Mouse (Mus musculus): ENCODE data around the gene Tgm2.

The Tgm2 gene

DNA sequence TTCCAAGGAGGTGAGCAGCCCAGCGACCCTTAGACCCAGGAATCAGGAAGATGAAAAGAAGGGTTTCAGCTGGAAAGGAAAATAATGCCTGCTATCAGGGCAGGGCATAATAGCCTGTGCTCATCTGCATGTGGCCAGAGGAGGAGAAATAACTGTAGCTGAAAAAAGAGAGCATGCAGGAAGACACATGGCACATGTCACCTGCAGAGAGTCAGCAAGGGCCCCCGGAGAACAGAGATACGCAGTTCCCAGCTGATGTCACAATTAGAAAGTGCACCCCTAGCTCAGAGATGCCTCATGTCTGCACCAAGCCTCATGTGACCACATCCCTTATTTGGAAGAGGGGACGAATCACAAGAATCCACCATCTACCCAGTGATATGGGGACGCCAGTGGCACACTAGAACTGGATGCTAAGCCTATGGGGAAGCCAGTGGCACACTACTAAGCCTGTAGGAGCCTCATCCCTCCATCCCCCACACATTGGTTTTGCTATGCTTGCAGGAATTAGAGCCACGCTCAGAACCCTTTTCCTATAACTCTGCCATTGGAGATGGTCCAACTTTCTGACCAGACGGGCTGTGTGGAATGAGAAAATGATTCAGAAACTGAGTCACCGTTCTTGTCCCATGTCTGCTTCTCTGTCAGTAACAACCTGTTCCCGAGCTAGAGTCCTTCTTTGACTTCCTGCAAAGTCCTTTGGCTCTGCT lies 21.4 kb upstream of the Tgm2 start:
- no peak for DNase-seq (ENCODE audit: low spot score in 2 of 2)

DNA sequence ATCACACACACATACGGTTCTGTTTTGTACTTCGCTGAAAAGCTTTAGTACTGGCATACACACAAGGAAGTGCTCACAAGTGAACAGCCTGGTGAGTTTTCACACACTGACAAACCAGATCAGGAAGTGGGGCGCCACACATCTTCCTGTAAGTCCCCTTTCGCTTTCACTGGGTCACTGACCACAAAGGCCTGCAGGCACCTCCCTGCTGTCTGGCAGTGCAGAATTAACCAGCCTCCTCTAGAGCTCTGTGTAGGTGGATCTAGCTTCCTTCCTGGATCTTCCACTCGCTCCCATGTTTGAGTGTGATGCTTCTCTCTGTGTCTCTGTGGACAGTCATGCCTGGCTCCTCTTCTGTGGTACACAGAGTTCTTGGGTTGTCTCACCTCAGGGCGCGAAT lies 20.4 kb upstream of the Tgm2 start:
- DNase-seq (ENCODE audit: low spot score in 2 of 2) = no peak

DNA sequence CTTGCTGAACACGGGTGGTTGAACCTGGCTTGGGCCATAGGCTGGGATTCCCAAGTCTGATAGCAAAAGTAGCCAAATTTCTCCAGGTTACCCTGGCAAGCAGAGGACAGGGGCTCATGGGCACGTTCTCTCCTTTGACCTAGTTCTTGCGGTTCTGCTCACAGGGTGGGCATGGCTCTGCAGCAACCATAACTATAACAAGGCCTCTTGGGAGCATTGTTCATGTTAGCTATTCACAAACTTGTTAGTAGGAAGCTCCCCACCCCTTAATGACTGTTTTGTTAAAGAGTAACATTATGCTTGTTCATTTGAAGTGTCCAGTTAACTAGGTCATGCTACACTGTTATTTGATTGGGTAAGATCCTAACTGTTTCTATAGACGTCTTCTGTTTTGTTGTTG lies 19.5 kb upstream of the Tgm2 start:
- no peak for DNase-seq (ENCODE audit: low spot score in 2 of 2)

DNA sequence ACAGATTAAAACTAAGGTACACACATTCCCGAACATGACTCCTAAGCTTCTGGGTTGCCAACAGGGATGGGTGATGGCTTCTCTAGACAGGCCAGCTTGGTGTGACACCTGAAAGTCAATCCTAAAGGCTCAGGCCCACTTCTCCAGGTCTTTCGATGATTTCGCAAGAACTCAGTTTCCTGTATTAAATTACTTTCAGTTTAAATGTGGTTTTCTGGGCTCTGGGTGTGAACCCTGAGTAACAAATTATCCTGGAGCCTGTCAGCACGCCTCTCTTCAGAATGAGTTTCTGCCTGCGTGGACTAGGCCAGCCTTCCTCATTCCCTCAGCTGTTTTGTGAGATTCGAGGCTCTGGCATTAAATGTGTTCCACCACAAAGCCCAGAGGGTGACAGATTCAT lies 16.8 kb upstream of the Tgm2 start:
- no peak for DNase-seq (ENCODE audit: low spot score in 2 of 2)

DNA sequence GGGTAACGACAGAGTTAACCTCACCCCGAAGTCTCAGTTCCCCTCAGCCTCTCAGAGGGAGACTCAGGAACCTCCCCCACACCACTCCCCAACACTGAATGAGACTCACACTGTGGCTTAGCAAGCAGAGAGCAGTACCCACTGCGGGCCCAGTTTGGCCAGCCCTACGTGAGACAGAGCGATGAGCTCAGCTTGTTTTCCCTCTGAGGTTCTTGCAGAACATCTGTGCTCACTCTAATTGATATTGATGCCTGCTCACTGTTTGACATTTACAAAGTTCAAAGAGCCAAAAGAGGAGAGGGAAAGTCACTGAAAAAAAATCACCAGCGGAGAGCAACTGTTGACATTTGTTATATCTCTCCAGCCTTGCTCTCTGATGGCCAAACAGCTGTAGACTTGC lies 15.5 kb upstream of the Tgm2 start:
- DNase-seq (ENCODE audit: low spot score in 2 of 2) = no peak

DNA sequence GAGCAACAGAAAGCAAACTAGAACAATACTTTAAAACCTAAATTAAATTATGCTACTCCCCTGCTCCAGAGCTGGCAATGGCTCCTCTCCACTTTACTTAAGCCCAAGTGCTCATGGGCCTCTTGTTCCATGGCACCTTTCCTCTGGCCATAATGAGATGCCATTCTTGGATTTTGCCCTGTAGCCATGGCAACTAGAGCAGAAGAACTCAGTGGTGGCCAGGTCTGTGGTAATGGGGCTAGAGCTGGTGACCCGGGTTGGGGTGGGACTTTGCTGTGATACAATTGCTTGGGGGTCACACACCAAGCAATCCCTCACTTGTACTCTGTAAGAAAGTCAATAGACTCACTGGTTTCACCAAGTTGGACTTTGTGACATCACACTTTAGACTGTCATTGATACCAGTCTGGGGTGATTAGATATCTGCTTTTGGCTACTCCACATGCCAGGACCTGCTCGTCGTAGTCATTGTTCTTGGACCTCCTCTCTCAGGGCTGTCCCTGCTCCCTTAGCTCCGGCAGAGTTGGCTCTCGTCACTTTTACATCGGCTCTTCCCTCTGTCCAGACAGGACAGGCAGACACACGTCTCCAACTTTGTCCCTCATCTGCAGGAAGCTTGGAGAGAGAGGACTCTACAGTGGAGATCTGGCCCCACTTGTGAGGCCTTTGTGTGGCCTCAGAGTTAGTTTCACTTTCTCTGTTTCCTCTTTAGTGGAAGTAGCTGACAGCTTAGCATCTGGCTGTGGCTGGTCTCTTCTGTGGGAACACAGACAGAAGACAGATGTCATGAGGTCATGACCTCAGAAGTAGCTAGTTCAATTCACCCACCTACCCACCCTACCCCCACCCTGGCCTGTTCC lies 13.4 kb upstream of the Tgm2 start:
- no peak for DNase-seq (ENCODE audit: low spot score in 2 of 2)

DNA sequence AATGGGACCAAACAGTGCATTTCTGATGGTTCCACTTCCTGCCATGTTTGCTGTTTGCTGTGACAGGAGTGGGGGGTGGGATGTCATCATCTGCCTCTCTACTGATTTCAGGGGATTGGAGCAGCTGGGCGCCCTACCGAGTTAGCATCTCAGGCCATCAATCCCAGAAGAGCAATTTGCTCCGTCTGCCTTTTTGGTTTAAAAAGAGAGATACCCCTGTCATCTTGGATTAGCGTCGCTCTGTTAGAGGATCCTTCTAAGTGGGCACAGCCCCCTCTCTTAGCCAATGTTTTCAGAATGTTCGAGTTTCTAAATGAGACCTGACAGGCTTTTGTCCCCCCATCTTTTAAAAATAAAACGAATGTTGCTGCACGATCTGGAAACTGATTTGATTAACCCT lies 11.4 kb upstream of the Tgm2 start:
- no peak for DNase-seq (ENCODE audit: low spot score in 2 of 2)

DNA sequence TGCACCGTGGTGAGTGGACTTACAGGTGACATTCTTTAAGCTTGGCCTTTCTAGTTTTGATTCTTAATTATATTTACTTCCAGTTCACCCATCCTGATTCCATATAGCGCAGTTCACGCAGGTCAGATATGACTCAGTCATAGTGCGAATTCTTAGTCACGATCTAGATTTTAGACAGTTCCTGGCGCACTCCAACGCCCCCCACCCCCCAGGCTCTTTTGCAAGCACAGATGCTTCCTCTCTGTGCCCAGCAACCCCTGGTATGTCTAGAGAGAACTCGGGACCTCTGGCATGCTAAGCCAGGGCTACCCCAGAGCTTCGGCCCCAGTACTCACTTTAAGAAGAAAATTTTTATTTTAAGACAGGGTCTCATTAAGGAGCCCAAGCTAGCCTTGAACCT lies 10.3 kb upstream of the Tgm2 start:
- no peak for DNase-seq (ENCODE audit: low spot score in 2 of 2)

DNA sequence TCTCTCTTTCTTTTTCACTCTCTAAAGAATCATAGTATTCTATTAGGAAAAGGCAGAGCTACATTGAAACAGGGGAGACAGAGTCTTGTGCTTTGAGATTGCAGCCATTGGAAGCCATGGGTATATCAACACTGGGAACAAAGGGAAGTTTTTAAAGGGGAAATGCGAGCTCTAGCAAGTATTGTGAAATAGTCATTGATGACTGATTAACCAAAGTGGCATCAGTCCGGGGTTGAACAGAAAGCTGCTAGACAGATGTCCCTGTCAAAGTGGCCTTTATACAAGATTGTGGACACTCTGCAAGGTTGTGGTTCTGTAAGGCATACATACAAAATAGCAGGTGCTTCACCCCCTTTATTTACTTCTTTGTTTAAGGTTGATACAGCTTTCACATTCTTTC lies 9.4 kb upstream of the Tgm2 start:
- no peak for DNase-seq (ENCODE audit: low spot score in 2 of 2)

DNA sequence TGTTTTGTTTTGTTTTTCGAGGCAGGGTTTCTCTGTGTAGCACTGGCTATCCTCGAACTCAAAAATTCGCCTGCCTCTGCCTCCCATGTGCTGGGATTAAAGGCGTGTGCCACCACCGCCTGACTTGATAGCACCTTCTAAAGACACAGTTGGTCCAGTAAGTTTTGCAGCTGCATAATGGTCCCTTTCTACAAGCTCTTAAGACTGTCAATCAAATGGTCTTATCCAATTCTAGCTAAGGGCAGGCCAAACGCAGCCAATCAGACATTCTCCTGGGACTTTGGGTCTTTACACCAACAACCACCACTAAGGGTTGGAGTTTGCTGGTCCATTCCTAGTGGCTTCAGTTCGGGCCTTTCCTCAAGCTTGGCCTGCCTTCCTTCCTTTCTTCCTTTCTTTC lies 8.9 kb upstream of the Tgm2 start:
- no peak for DNase-seq (ENCODE audit: low spot score in 2 of 2)

DNA sequence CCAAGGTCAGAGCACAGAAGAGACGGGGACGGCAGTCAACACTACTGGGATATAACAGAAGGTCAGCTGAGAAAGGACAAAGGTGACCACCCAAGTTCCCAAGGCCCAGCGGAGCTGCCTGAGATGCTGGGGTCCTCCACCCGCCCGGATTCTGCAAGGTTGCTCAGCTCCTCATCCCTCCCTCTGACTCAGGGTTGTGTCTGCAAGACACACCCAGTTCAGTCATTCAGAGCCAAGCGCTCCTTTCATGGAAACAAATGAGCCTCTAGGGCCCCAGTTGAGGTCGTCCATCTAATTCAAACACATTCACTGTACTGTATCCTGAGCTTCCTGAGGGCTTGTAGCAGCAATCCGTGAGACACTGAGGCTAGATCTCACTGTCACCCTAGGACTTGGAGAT lies 8.4 kb upstream of the Tgm2 start:
- DNase-seq (ENCODE audit: low spot score in 2 of 2) = no peak

DNA sequence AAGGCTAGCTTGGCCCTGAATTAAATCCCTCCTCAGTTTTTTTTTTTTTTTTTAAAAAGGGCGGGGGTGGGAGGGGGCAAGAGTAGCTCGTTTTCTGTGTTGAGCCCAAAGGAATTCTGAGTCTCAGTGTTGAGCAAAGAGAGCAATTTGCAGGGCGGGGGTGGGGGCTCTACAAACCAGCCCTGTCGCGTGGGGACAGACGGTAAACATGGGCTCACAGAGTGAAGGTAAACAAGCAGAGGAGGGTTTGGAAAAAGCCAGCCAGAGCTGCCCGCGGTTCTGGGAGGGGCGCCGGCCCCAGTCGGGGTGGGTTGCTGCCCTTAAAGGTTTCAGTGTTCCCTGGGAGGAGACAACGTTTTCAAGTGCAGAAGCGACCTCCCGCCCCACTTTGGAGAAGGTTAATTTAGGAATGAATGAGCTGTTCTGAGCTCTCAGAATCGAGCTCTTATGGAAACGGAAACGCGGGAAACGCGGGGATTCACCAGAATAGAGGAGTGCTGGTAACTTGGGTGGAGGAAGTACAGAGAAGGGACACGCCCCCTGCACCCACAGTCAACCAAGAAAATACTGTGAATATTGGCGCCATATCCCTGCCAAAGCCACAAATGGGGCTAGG lies 7.6 kb upstream of the Tgm2 start:
- no peak for DNase-seq (ENCODE audit: low spot score in 2 of 2)

DNA sequence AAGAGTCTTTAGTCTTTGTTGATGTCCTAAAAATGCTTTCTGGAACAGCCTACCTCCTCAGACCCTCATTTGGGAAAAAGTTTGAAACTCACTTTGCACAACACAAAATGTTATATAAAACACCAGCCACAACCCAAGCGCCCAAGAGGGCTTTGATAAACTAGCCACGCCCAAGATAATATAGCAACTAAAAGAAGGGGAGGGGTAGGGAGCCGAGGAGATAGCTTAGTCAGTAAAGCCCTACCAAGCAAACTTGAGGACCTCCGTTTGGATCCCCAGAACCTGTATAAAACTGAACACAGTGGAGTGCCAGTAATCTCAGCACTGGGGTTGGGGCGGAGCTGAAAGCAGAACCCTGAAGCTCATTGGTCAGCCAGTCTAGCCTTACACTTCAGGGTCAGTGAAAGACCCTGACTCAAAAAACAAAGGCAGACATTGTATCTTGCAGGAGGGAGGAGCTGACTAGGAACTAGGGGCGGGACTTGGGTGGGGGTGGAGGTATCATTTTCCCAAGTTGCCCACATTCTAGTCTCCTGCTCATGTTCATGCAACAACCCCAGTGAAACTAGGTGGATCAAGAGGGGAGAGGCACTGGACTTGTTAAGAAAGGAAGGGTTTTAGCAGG lies 6.6 kb upstream of the Tgm2 start:
- no peak for DNase-seq (ENCODE audit: low spot score in 2 of 2)

DNA sequence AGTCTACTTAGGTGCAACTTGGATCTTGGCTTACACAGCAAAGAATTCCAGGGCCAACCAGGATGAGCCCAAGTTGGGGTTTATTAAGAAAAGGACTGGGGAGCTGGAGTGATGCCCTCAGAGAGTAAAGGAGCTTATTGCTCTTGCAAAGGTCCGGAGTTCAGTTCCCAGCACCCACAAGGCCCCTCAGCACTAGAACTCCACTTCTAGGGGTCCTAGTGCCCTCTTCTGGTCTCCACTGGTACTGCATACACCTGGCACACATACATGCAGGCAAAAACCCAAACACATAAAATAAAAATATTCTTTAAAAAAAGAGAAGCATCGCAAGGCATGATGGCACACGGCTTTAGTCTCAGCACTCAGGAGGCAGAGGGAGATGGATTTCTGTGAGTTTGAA lies 4.8 kb upstream of the Tgm2 start:
- no peak for DNase-seq (ENCODE audit: low spot score in 2 of 2)

DNA sequence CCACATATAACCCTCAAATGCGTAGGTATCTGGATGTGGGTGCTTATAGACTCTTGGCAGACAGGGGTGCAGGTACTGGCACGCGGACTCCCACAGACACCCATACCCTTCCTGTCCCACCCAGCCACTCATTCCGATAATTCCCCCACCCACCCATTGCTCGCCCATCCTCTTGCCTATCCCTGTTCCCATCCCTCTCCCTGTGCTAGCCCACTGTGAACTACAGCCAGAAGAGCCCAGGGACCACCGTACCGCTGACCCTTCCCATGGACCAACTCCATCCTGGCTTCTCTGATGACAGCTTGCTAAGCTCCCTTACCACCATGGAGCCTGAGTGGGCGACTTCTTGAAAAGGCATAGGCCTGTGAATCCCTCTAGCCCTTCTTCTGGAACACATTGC lies 735 bp upstream of the Tgm2 start:
- no peak for DNase-seq (ENCODE audit: low spot score in 2 of 2)

DNA sequence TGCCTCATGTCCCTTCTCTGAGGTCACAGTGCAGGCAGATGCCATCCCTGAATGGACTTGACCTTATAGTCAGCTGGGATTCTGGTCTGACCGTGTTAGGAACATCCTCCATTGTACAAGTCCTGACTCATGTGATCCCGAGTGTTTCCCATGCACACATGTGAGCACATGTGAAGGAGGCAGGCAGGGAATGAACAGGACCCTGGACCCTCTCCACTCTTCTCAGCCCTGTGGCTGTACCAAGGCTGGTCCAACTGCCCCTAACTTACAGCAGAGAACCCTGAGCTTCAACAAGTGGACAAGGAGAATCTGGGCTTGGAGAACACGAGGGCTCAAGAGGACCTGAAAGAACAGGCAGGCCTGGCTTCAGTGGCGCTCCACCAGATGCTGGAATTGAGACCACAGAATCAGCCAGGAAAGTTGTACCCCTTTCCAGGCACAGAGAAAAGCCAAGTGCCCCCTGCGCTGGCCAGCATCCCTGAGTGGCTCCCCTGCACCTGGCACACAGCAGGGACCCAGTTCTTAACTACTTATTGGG lies 639 bp downstream of the Tgm2 start:
- DNase-seq (ENCODE audit: low spot score in 2 of 2) = no peak

DNA sequence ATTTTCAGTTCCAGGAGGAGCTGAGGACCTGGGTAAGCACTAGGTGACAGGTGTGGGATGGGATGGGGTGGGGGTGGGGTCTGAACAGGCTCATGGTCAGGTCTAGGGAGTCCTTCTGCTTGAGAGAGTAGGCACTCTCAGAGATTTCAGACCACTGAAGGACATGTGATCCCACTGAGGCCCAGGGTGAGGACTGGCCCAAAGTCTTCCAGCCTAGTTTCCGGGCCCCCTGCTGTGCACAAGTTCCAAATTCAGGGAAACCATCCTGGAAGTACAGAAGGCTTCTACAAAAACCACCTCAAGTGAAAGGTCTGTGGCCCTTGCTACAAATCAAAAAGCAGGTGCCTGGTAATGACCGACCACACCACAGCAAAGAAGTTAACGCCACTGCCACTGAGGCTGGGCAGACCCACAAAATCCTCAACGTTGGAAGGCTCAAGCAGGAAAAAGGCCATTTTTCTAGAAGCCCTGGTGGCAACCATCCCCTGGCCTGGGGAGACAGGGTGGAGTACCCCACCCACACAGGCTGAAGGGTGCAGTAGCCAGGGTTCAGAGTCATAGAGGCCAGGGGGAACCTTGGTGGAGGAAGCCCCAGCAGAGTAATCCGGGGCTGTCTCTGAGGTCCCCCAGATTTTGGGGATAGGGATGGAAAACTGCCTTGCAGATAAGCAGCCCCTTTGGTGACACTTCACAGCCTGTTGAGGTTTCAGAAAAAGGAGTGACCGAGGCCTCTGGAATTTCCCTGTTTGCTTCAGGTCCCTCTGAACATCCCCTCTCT lies 1.3 kb downstream of the Tgm2 start:
- no peak for DNase-seq (ENCODE audit: low spot score in 2 of 2)

DNA sequence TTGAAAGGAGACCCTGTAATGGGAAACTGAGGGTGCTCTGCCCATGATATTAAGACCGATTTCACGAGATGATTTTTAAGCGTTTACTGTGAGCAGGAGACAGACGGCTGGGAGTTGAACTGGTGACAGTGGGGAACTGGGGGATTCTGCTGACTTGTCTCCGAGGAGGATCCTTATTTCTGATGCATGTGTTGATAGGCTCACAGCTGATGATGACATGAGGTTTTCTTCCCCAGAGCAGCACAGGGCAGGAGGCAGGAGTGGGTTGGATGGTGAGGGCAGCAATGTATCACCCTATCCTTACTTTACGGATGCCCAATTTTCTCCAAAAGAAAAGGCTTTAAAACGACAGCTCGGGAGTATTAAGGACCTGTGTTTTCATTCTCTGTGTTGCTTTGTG lies 2.0 kb downstream of the Tgm2 start:
- DNase-seq (ENCODE audit: low spot score in 2 of 2) = no peak

DNA sequence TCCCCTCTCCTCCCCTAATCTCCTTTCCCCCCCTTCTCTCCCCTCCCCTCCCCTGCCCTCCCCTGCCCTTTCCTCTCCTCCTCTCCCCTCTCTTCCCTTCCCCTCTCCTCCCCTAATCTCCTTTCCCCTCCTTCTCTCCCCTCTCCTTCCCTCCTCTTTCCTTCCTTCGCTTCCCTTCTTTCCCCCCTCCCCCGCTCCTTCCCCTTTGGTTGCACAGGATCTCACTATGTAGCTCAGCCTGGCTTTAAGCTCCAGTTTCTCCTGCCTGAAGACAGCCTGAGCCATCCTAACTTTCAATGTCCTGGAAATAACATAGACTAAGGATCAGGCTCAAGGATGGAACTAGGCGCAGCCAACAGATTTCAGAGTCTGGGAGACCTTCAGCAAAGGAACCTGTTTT lies 2.4 kb downstream of the Tgm2 start:
- no peak for DNase-seq (ENCODE audit: low spot score in 2 of 2)

DNA sequence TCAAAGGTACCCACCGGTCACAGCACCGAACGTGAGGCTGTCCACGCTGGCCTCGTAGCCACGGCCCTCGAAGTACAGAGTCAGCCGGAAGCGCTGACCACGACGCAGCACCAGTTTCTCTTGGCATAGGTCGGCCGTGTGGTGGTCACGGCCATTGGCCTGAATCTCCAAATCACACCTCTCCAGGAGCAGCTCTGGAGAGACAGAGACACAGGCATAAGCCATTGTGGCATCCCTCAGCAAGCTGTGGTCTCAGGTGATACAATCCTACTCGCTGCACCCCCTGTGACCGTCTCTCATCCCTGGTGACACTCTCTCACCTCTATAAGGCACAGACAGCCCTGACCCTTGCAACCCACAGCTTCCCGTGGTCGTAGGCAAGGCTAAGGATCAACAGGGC lies 3.3 kb downstream of the Tgm2 start:
- no peak for DNase-seq (ENCODE audit: low spot score in 2 of 2)

DNA sequence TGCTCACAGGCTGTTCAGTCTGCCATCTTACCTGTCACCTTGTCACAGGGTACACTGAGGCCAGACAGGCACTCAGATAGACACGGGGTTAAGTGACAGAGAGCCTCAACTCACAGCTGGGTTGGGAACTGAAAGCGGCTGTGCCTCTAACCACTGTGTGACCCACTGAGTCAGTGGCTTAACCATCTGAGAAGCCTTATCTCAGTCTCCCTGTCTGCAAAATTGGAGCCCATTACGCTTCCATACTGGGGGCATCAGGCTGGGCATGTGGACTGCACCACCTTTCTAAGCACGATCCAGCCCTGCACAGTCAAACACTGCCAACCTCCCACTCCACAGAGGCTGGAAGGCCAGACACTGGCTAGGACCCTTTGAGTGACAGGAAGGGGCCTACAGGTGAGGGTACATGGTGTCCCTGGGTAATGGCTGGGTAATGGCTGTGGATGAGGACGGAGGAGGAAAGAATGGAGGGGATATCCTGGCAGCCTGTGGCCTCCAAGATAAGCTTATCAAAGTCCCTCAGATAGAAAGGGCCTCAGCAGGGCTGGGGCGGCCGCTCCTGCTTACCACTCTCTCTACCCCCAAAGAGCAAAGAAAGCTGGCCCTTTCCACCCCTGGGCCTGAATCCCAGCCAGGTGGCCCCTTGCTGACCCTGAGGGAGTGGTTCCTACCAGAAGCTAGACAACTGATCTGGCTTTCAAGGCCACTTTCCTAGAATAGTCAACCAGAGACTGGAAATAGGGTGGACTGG lies 4.4 kb downstream of the Tgm2 start:
- no peak for DNase-seq (ENCODE audit: low spot score in 2 of 2)
